Mouse (Mus musculus): ENCODE data around the gene Trim44. TPM values are rescaled to one million over a fixed set of nuclear protein-coding genes. Genes with fewer than 3 reads are reported as not detected.

The Trim44 gene
- polyA plus RNA-seq, 1 experiment from 2014 or later = 33.5 TPM

DNA sequence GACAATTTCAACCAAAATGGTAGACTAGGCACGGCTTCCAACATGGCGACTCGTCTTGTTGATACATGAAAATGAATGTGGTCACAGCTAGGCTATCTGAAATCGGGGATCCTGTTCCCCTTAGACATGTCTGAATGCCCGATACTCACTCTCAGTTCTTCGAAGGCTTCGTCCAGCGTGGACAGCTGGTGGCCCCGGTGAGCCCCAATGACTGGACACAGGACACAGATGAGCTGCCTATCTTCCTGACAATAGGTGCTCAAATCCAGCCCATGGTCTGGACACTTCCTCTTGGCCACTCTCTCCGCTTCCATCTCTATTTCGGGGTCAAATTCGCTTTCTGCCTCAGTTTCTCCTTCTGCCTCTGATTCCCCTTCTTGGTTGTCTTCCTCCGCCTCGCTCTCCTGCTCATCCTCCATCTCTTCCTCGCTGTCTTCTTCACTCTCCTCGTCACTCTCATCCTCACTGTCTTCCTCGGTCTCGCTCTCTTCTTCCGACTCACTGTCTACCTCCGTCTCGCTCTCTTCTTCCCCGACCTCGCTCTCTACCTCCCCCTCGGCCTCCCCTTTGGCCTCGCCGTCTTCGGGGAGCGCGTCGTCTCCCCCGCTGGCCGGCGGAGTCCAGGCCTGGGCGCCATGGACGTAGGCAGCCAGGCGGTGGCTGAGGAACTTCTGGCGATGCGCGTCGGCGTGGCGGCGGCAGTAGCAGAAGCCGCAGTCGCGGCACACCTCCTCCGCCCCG lies 7.6 kb downstream of the Trim44 start:
- H3K27me3 ChIP-seq (replicated peaks; ENCODE audit: control insufficient read depth, insufficient read depth, low read length) = no peaks in the 10 kb centered on the region
- H3K9me3 ChIP-seq (ENCODE audit: control insufficient read depth, low read length) = no peaks in the 10 kb centered on the region
- 34% methylated on average over 48 of the region's 48 CpGs for WGBS
- ATAC-seq (replicated peaks; ENCODE audit: low FRiP score, low TSS enrichment, low read depth) = no peak
- H3K4me1 ChIP-seq (replicated peaks; ENCODE audit: control insufficient read depth, insufficient read depth, low read length) = peaks cover 12% of the 10 kb centered on the region
- peak overlapping the region; percentile 83 for H3K4me2 ChIP-seq (ENCODE audit: low read length)
- DNase-seq (ENCODE audit: low spot score) = no peak
- H3K36me3 ChIP-seq (ENCODE audit: control insufficient read depth, insufficient read depth, low read length) = no peaks in the 10 kb centered on the region
- peak overlapping the region; percentile 94 for H3K27ac ChIP-seq (ENCODE audit: low read depth)
- H3K9ac ChIP-seq (ENCODE audit: low read length) = peak overlapping the region; percentile 84
- H3K4me3 ChIP-seq (ENCODE audit: low read depth, low read length) = peak overlapping the region; percentile 54

DNA sequence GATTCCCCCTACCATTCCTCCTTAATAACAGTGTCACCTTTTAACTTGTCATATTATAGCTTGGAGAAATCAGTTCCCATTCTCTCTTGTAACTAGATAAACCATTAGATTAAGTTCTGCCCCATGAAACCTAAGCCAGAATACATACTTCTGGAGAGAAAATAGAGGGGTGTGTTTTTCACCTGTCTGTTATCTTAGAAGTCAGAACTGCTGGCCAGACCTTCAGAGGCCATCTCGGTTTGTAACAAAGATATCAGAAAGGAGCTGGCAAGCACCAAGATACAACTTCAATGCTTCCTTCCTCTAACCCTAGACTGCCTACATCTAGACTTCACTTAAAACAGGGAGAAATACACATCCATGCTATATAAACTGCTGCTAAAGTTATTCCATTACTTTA lies 11.1 kb downstream of the Trim44 start:
- H3K36me3 ChIP-seq (ENCODE audit: control insufficient read depth, insufficient read depth, low read length) = no peaks in the 10 kb centered on the region
- no peaks in the 10 kb centered on the region for H3K27me3 ChIP-seq (replicated peaks; ENCODE audit: control insufficient read depth, insufficient read depth, low read length)
- H3K4me1 ChIP-seq (replicated peaks; ENCODE audit: control insufficient read depth, insufficient read depth, low read length) = peaks cover 12% of the 10 kb centered on the region
- 67% methylated on average over 1 of the region's 1 CpGs for WGBS
- no peak for DNase-seq (ENCODE audit: low spot score)
- ATAC-seq (replicated peaks; ENCODE audit: low FRiP score, low TSS enrichment, low read depth) = no peak
- no peak overlapping the region for H3K4me2 ChIP-seq (ENCODE audit: low read length)
- no peak overlapping the region for H3K27ac ChIP-seq (ENCODE audit: low read depth)
- no peak overlapping the region for H3K4me3 ChIP-seq (ENCODE audit: low read depth, low read length)
- H3K9ac ChIP-seq (ENCODE audit: low read length) = no peak overlapping the region
- no peaks in the 10 kb centered on the region for H3K9me3 ChIP-seq (ENCODE audit: control insufficient read depth, low read length)

DNA sequence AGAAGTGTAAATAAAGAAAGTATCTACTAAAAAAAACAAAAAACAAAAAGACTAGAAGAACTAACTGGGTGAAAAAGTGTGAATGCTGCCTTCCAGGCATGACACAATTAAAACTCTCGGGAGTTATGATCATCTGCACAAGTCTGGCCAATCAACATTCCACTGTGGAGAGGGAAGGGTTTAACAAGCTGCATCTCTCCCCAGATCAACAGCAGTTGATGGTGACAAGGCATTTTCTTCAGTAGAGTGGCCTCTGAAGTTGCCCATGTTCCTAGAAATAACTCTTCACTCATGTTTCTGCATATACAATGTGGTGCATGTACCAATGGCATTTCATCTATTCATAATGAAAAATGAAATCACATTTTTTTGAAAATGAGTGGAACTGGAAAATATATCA lies 14.2 kb downstream of the Trim44 start:
- no peak for DNase-seq (ENCODE audit: low spot score)
- 97% methylated on average over 1 of the region's 1 CpGs for WGBS

DNA sequence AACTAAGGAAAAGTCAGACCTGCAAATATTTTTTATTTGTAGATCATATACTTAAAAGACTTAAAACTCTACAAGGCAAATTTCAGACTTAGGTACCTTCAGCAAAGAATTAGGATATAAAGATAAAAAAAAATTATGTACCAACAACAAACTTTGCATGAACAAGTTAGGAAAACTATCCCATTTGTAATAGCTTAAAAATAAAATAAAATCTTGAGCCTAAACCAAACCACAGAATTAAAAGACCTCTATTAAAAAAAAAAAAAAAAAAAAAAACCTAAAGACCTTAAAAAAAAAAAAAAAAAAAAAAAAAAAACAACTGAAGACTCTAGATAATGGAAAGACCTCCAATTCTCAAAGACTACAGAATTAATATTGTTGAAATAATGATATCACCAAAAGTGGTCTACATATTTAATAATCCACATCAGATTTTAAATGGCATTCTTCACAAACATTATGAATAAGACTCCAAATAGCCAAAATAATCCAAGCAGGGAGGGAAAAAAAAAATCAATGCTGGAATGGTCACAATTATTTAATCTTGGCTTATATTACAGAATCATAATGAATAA lies 22.2 kb downstream of the Trim44 start:
- Histone ChIP-seq H3K4me3 (ENCODE audit: low read depth, low read length) (no peak overlapping the region), H3K27ac (ENCODE audit: low read depth) (no peak overlapping the region), H3K36me3 (ENCODE audit: control insufficient read depth, insufficient read depth, low read length) (peaks cover 2% of the 10 kb centered on the region; the same call in 1 of the 2 replicates), H3K4me2 (ENCODE audit: low read length) (no peak overlapping the region), H3K27me3 (replicated peaks; ENCODE audit: control insufficient read depth, insufficient read depth, low read length) (no peaks in the 10 kb centered on the region), H3K9me3 (ENCODE audit: control insufficient read depth, low read length) (no peaks in the 10 kb centered on the region), H3K4me1 (replicated peaks; ENCODE audit: control insufficient read depth, insufficient read depth, low read length) (peaks cover 6% of the 10 kb centered on the region), H3K9ac (ENCODE audit: low read length) (no peak overlapping the region)
- DNase-seq (ENCODE audit: low spot score) = no peak
- no peak for ATAC-seq (replicated peaks; ENCODE audit: low FRiP score, low TSS enrichment, low read depth)

More for the DNA sequence above, 14.2 kb downstream of the Trim44 start:
- Histone ChIP-seq H3K4me2 (ENCODE audit: low read length) (no peak overlapping the region), H3K4me1 (replicated peaks; ENCODE audit: control insufficient read depth, insufficient read depth, low read length) (no peaks in the 10 kb centered on the region), H3K4me3 (ENCODE audit: low read depth, low read length) (no peak overlapping the region), H3K9ac (ENCODE audit: low read length) (no peak overlapping the region), H3K27ac (ENCODE audit: low read depth) (no peak overlapping the region), H3K36me3 (ENCODE audit: control insufficient read depth, insufficient read depth, low read length) (no peaks in the 10 kb centered on the region), H3K9me3 (ENCODE audit: control insufficient read depth, low read length) (no peaks in the 10 kb centered on the region), H3K27me3 (replicated peaks; ENCODE audit: control insufficient read depth, insufficient read depth, low read length) (no peaks in the 10 kb centered on the region)
- no peak for ATAC-seq (replicated peaks; ENCODE audit: low FRiP score, low TSS enrichment, low read depth)

DNA sequence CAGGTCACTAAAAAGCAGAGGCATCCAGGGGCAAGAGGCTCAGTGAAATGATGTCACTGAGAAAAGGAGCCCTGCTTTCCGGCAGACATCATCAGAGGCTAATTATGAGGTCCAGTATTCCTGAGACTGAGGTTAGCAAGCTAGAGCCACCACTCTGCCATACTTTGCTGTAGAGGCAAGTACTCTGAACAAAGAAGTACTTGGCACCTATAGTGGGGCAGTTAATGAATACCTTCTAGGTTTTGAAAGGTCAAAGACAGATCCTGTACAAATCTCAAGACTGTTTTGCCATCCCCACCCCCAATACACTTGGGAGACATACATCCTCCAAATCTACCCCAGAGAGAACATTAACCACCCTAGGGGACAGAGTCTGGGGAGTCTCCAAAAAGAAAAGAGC lies 23.1 kb downstream of the Trim44 start:
- peaks cover 6% of the 10 kb centered on the region; the same call in 1 of the 2 replicates for H3K36me3 ChIP-seq (ENCODE audit: control insufficient read depth, insufficient read depth, low read length)
- 63% methylated on average over 1 of the region's 1 CpGs for WGBS
- DNase-seq (ENCODE audit: low spot score) = no peak
- no peaks in the 10 kb centered on the region for H3K27me3 ChIP-seq (replicated peaks; ENCODE audit: control insufficient read depth, insufficient read depth, low read length)
- H3K27ac ChIP-seq (ENCODE audit: low read depth) = no peak overlapping the region
- H3K9me3 ChIP-seq (ENCODE audit: control insufficient read depth, low read length) = no peaks in the 10 kb centered on the region
- H3K9ac ChIP-seq (ENCODE audit: low read length) = no peak overlapping the region
- H3K4me3 ChIP-seq (ENCODE audit: low read depth, low read length) = no peak overlapping the region
- ATAC-seq (replicated peaks; ENCODE audit: low FRiP score, low TSS enrichment, low read depth) = no peak
- peaks cover 6% of the 10 kb centered on the region for H3K4me1 ChIP-seq (replicated peaks; ENCODE audit: control insufficient read depth, insufficient read depth, low read length)
- H3K4me2 ChIP-seq (ENCODE audit: low read length) = no peak overlapping the region

DNA sequence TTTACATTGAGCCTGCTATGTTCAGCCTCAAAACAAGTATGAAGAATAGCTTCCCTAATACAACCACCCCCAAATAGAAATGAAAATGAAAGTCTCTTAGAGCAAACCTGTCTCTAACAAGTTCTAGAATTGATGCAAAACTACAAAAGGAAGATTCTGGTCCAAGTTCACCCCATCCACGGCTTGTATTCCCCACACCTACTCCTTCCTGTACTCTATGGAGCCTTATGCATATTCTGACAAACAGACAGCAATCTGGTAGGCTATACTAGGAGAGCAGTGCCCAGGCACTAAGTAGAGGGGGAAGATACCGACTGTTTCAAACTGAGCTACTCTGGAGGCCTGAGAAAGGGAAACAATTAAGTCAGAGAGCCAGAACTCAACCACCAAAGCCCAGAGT lies 23.6 kb downstream of the Trim44 start:
- H3K36me3 ChIP-seq (ENCODE audit: control insufficient read depth, insufficient read depth, low read length) = peaks cover 6% of the 10 kb centered on the region; the same call in 1 of the 2 replicates
- no peak for DNase-seq (ENCODE audit: low spot score)
- H3K4me3 ChIP-seq (ENCODE audit: low read depth, low read length) = no peak overlapping the region
- H3K9me3 ChIP-seq (ENCODE audit: control insufficient read depth, low read length) = no peaks in the 10 kb centered on the region
- no peak for ATAC-seq (replicated peaks; ENCODE audit: low FRiP score, low TSS enrichment, low read depth)
- H3K4me1 ChIP-seq (replicated peaks; ENCODE audit: control insufficient read depth, insufficient read depth, low read length) = peaks cover 6% of the 10 kb centered on the region
- H3K9ac ChIP-seq (ENCODE audit: low read length) = no peak overlapping the region
- 52% methylated on average over 2 of the region's 2 CpGs for WGBS
- H3K27ac ChIP-seq (ENCODE audit: low read depth) = no peak overlapping the region
- H3K27me3 ChIP-seq (replicated peaks; ENCODE audit: control insufficient read depth, insufficient read depth, low read length) = no peaks in the 10 kb centered on the region
- no peak overlapping the region for H3K4me2 ChIP-seq (ENCODE audit: low read length)

DNA sequence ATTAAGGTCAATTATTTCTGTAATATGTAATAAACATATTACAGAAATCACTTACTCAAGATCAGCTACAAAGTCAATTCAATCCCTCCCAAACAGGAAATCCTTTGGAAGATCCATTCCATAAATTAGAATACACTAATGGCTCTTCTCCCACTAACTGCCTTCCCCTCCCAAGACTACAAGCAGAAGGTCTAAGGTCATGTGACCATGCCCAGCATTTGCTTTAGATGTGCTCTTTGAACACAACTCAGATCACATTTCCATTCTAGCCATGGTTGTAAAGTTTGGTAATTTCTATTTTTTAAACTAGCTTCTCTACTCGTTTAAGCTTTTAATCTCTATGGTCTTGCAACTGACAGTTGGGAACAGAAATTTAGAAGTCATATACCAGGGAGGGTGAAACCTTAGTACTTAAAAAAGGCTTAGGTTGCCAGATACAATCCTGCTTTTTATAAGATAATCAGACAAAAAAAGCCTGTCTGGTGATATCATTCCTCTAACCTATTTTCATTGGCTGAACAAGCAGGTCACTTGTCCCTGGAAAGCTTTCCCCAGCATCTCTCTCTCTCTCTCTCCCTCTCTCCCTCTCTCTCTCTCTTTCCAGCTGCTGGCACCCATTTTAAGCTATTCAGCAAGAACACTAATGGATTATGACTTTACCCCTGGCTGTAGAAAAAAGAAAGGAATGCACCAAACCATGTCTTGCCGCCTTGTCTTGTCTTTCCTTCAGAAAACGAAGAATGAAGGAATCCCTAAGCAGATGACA lies 24.4 kb downstream of the Trim44 start:
- H3K4me1 ChIP-seq (replicated peaks; ENCODE audit: control insufficient read depth, insufficient read depth, low read length) = peaks cover 6% of the 10 kb centered on the region
- no peak overlapping the region for H3K4me2 ChIP-seq (ENCODE audit: low read length)
- no peak for ATAC-seq (replicated peaks; ENCODE audit: low FRiP score, low TSS enrichment, low read depth)
- no peak overlapping the region for H3K4me3 ChIP-seq (ENCODE audit: low read depth, low read length)
- H3K27me3 ChIP-seq (replicated peaks; ENCODE audit: control insufficient read depth, insufficient read depth, low read length) = no peaks in the 10 kb centered on the region
- H3K36me3 ChIP-seq (ENCODE audit: control insufficient read depth, insufficient read depth, low read length) = peaks cover 10% of the 10 kb centered on the region; the same call in 1 of the 2 replicates
- H3K9ac ChIP-seq (ENCODE audit: low read length) = no peak overlapping the region
- no peak overlapping the region for H3K27ac ChIP-seq (ENCODE audit: low read depth)
- no peak for DNase-seq (ENCODE audit: low spot score)
- no peaks in the 10 kb centered on the region for H3K9me3 ChIP-seq (ENCODE audit: control insufficient read depth, low read length)
- WGBS = 77% methylated on average over 3 of the region's 3 CpGs

DNA sequence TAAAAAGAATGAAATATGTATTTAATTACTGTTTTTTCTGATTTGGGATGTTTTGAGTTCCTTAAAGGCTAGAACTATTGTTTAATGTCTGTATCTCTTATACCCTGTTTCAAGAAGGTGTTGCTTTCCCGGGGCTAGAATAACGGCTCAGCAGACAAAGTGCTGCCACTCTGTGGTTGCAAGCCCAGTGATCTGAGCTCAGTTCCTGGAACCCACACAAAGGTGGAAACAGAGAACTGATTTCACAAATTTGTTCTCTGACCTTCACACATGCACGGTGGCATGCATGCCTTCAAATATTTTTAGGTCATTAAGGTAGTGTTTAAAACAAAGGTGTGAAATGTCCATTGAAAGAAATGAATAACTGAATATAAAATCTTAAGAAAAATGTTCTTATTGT lies 25.1 kb downstream of the Trim44 start:
- Histone ChIP-seq H3K4me1 (replicated peaks; ENCODE audit: control insufficient read depth, insufficient read depth, low read length) (peaks cover 6% of the 10 kb centered on the region), H3K27me3 (replicated peaks; ENCODE audit: control insufficient read depth, insufficient read depth, low read length) (no peaks in the 10 kb centered on the region), H3K9ac (ENCODE audit: low read length) (no peak overlapping the region), H3K36me3 (ENCODE audit: control insufficient read depth, insufficient read depth, low read length) (peaks cover 13% of the 10 kb centered on the region; the same call in 1 of the 2 replicates), H3K9me3 (ENCODE audit: control insufficient read depth, low read length) (no peaks in the 10 kb centered on the region), H3K4me3 (ENCODE audit: low read depth, low read length) (no peak overlapping the region), H3K4me2 (ENCODE audit: low read length) (no peak overlapping the region), H3K27ac (ENCODE audit: low read depth) (no peak overlapping the region)
- no peak for ATAC-seq (replicated peaks; ENCODE audit: low FRiP score, low TSS enrichment, low read depth)
- DNase-seq (ENCODE audit: low spot score) = no peak
- WGBS = 76% methylated on average over 3 of the region's 3 CpGs

Measured in intestine, embryonic 14.5 days (tissue).